Mouse (Mus musculus): Measurements from ENCODE around the gene Cpsf4l.

DNA sequence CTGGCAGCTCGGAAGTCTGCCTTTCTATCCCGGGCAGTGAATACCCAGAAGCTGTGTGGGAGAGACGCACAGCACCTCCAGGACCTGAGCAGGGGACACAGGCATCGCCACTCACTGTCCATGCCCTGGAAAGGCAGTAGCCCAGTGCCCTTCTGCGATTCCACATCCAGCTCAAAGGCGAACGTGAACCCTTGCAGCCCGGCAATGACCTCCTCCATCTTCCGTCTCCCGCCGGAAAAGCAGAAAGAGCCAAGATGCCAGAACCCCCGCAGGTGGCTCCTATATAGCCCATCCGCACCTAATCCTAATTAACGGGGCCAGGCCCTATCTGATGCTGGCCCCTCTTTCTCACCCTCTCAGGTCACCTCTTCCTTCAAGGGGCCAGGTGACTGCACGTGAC, 545 bp downstream of the Cpsf4l start:
- TF ChIP-seq POLR2A (IDR thresholded peaks at IDR 0.05; ENCODE audit: borderline replicate concordance, low read depth, low read length) (no peak), CTCF (IDR thresholded peaks at IDR 0.05; ENCODE audit: low read depth, low read length) (no peak)
